Mouse (Mus musculus): ENCODE measurements around the gene Hist1h1d.
"Not testable (repeated sequence)": the region's sequence is repeated elsewhere in the genome, so short reads cannot be mapped to it uniquely, and the experiment has no call there.

Gene Hist1h1d

GRCm38 (mm10) chr13:23573898-23574524 is 20.9 kb downstream of the Hist1h1d start, which contains the start of the genes Hist1h2bf and Hist1h2ad:
TSS of gene Hist1h2bf (minus strand) at chr13:23574196.
TSS of gene Hist1h2ad (plus strand) at chr13:23574381.
- DNase-seq = peak; percentile 86 to 89

- DNase-seq = not testable (repeated sequence)
These were observed 21.6 kb downstream of the Hist1h1d start for GRCm38 (mm10) chr13:23574546-23575170.

GRCm38 (mm10) chr13:23575271-23575851 is 22.3 kb downstream of the Hist1h1d start, which contains the start of gene Hist1h3d:
TSS of gene Hist1h3d (plus strand) at chr13:23575763.
- DNase-seq = no peak

- not testable (repeated sequence) for DNase-seq
These were observed 22.8 kb downstream of the Hist1h1d start for GRCm38 (mm10) chr13:23575864-23576313.

GRCm38 (mm10) chr13:23576351-23576881 is 23.4 kb downstream of the Hist1h1d start:
- DNase-seq = no peak

GRCm38 (mm10) chr13:23576906-23577639 is 24.0 kb downstream of the Hist1h1d start:
- no peak for DNase-seq

- no peak for DNase-seq
These were observed 24.8 kb downstream of the Hist1h1d start for GRCm38 (mm10) chr13:23577835-23578234.

GRCm38 (mm10) chr13:23581408-23582218 is 28.6 kb downstream of the Hist1h1d start, which contains the start of gene Hist1h4d:
TSS of gene Hist1h4d (plus strand) at chr13:23581598.
- peak; percentile 98 for DNase-seq

GRCm38 (mm10) chr13:23582219-23583056 is 29.4 kb downstream of the Hist1h1d start:
- DNase-seq = no peak

GRCm38 (mm10) chr13:23583387-23584068 is 30.5 kb downstream of the Hist1h1d start:
- DNase-seq = no peak

- DNase-seq = no peak
These were observed 31.3 kb downstream of the Hist1h1d start for GRCm38 (mm10) chr13:23584331-23584730.

- peak; percentile 78 to 86 for DNase-seq
These were observed 32.0 kb downstream of the Hist1h1d start for GRCm38 (mm10) chr13:23585029-23585441.

- DNase-seq = peak; percentile 81
These were observed 32.5 kb downstream of the Hist1h1d start for GRCm38 (mm10) chr13:23585442-23586098.

- no peak for DNase-seq
These were observed 33.3 kb downstream of the Hist1h1d start for GRCm38 (mm10) chr13:23586099-23586939.

GRCm38 (mm10) chr13:23586940-23587225 is 33.8 kb downstream of the Hist1h1d start:
- DNase-seq = no peak

GRCm38 (mm10) chr13:23591206-23591605 is 38.1 kb downstream of the Hist1h1d start:
- DNase-seq = no peak

GRCm38 (mm10) chr13:23591886-23592285 is 38.8 kb downstream of the Hist1h1d start:
- DNase-seq = not testable (repeated sequence)

GRCm38 (mm10) chr13:23592614-23593013 is 39.6 kb downstream of the Hist1h1d start:
- no peak for DNase-seq

Data from lung, adult 18-20 months (tissue).